Mouse (Mus musculus) embryo, embryonic 11.5 days (tissue): ENCODE data around the gene Bcdin3d.
"Not testable (repeated sequence)": the region's sequence is repeated elsewhere in the genome, so short reads cannot be mapped to it uniquely, and the experiment has no call there.

Experiments
- DNase-seq: peaks from one replicate; pipeline ENCODE4 v3.0.0-alpha.2; 2012; ENCODE audit warnings: low read depth, low spot score

Bcdin3d gene

GRCm38 (mm10) chr15:99472972-99473371 is 1.6 kb downstream of the Bcdin3d start:
- DNase-seq: no peak

- DNase-seq: no peak
These were observed 2.9 kb downstream of the Bcdin3d start for GRCm38 (mm10) chr15:99471677-99472063.

GRCm38 (mm10) chr15:99470971-99471676 is 3.4 kb downstream of the Bcdin3d start:
- DNase-seq: no peak

GRCm38 (mm10) chr15:99470224-99470761 is 4.2 kb downstream of the Bcdin3d start:
- DNase-seq: no peak

DNA sequence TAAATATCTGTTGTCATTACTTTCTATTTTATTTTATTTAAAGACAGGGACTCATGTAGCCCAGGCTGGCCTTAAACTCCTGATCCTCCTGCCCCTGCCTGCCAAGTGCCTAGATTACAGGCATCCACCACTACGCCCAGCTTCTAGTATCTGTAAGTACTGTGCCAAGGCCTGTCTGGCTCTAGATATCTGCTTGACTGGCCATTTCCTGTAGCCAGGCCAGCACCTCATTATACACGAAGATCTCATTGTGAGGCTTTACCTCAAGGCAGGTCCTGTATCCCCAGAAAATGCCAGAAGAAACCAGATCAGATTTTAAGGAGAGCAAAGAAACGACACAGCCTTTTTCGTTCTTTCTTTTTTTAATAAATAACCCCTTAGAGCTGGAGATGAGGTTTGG is 4.8 kb downstream of the Bcdin3d start:
- no peak for DNase-seq

DNA sequence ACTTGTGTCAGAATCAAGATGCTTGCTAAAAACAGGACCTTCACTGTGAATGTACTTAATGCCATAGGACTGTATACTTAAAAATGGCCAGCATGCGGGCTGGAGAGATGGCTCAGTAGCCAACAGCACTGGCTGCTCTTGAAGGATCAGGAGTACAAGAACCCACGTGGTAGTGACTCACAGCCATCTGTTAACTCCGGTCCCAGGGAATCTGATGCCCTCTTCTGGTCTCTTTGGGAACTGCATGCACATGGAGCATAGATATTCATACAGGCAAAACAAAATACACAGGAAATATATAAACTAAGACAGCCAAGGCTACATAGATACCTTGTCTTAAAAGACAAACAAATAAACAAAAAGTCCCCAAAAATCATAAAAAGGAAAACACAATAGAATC is 5.5 kb downstream of the Bcdin3d start:
- DNase-seq: peak; percentile 44

DNA sequence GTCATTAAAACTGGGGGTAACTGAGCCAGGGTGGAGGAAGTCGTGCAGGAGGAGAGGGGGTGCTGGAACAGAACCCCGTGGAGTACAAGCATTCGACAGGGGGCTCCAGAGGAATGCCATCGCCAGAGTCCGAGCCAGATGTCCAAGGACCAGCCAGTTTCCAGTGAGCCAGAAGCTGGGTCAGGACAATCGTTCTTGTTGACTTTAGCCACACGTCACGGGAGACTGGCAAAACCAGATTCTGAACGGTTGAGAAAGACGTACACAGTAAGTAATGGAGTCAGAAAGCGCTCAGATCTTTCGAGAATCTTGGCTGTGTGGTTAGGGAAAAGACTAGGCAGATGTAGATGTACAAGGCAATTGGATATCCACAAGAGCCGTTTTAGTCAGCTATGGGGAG is 11.3 kb downstream of the Bcdin3d start:
- DNase-seq: no peak

DNA sequence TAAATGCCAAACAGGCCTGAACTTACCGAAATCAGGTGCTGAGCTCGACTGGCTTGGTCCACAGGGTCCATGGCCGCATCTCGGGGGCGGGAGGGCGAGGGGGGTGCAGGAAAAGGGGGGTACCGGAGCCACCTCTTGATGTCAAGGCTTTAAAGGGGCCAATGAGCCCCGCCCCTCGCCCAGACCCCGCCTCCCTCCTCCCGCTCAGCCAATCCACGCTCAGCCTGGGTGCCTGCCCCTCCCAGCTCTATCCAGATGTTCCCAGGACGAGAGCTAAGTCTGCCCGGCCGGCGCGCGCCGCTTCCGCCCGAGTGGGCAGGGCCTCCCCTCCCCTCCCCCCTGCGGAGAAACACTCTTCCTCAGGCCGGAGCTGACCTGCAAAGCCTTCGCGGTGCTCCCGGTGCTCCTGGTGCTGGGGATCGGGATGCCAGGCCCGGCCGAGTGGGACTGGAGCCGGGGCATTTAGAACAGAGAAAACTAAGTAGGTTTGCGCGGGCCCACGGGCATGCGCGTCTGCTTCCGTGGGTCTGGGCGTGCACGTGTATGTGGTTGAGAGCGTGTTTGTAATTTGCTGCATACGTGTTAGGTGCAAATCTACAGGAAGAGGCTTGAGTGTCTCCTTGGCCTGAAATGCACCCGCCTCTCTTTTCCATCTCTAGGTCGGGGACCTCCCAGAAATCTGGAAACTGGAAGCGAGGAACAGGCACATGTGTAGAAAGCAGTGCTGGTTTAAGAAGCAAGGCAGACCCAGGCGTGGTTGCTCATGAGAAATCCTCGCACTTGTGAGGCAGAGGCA is 16.7 kb downstream of the Bcdin3d start, which contains the start of gene Nckap5l:
Nckap5l (minus strand) TSS at position 143 of the 796 bp plus-strand sequence.
- DNase-seq: peak; percentile 92

DNA sequence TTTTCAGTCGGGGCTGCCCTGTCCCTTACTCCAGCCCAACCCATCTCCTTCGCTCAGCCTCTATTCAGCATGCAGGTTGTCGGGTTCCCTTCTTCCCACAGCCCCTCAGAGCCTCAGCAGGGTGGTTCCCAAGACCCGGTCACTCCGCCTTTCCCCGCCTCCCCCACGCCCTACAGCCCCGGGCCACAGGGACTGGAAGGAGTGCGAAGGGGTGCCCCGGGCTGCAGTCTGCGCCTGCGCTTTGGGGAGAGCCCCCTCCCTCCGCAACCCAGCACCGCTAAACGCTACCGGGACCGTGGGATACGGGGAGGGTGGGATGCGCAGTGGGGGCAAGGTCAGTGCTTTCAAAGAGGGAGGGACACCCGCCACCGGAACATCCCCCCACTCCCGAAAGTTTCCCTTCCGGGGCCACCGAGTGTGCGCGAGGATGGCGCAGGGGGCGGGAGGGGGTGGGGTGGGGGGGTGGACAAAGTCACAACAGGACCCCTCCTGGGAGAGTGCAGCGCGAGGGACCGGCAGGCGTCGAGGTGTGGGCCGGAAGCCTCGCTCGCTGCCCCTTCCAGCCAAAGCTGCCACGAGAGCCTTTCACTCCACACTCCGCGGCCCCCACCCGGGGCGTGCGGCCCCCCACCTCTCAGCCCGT is 17.4 kb downstream of the Bcdin3d start:
- DNase-seq: peak; percentile 45

- DNase-seq: no peak
These were observed 18.1 kb downstream of the Bcdin3d start for GRCm38 (mm10) chr15:99456338-99456962.

DNA sequence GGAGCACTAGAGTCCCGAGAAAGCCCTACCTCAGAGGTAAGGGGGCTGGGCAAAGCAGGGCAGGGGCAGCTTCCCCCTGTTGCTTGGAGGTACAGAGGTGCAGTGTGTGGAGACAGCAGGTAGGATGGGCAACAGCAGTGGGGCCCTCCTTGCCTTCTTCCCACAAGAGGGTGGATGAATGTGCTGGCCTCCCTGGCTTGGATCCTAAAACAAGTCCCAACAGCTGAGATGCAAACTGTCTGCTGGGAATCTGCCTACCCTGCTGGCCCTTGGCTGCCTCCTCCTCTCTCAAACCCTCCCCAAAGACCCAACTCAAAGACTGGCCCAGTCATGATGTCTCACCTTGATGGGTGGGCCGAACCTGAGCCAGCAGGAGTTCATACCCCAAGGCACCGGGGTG is 19.1 kb downstream of the Bcdin3d start:
- DNase-seq: no peak

DNA sequence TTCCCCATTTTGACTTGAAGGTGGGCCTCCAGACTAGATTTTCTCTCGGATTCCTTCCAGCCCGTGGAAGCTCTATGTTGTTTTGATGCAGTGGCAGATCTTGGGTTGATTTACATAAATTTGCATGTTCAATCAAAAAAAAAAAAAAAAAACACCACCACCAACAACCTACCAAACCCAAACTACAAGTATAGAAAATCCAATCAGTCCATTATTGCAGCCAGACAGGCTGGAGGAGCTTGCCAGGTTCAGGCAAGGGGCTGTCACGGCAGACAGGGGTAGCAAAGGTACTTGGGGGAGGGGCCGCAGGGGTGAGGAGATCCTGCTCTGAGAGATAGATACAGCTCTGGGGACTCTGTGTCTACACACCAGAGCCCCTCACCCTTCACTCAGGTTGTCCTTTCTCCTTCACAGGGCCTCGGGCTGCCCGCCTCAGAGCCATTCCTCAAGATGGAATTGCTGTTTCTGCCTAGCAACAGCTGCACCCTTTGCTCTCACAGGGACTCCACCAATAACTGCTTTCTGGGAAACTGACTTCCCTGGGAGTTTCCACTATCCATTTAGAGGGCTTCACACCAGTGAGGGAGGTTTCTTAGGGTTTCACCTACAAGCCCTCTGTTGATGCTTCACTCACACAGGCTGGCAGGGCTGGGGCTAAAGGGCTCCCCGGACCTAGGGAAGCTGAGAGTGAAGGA is 19.8 kb downstream of the Bcdin3d start:
- no peak for DNase-seq

GRCm38 (mm10) chr15:99453153-99453900 is 21.2 kb downstream of the Bcdin3d start:
- no peak for DNase-seq

DNA sequence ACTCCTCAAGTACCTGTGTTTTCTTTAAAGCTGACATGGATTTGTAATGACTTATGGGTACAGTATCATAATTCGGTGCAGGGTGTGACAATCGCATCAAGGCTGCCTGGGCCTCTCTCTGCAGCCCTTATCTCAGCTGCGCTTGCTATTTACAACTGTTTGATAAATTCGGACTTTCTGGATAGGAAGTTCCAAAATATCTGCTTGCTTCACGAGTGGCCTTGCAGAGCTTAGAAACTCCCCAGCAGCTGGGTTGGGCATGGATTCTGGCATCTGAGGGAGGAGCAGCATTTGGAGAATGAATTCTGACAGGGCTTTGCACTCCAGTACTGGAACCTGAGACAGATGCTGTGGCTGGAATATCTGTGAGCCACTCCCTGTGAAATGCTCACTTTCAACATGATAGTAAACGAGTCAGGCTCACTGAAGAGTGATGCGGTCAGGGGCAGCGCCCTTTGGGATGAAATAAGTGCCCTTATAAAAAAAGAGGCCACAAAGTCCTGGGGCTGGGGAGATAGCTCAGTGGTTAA is 24.7 kb downstream of the Bcdin3d start:
- no peak for DNase-seq

DNA sequence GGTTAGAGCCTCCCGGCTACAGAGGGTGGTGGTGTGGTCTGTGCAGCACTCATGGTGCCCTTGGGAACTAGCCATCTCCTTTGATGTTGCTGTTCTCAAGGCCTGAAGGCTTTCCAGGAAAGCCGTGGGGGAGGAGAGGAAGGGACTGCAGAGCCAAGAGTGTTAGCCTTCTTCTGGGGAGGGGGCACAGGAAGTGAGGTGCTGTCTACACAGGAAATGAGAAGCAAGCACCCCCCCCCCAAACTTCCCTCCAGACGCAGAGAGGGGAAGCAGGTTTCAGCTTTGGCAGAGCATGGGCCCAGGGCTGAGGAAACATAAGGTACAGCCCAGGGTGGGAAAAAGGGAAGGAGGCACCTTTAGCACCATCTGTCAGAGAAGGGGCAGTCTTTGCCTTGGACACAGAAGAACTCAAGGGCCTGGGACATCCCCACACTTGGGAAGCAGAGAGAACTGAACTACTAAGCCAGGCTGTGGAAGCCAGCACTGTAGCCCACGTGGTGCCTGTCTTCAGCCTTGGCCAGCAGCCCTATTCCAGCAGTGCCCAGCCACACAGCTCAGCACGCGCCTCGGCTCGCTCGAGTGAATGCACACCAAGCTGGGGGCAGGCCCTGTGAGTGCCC is 25.3 kb downstream of the Bcdin3d start:
- DNase-seq: no peak

DNA sequence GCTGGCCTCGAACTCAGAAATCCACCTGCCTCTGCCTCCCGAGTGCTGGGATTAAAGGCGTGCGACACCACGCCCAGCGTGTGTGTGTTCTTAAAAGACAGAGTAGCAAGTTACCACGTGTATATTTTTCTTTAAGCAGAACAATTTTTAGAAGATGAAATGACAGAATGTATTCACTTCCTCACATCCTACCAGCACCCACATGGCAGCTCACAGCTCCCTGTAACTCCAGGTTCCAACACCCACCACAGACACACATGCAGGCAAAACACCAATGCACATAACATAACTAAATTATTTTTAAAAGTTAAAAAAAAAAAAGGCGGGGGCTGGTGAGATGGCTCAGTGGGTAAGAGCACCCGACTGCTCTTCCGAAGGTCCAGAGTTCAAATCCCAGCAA is 28.4 kb downstream of the Bcdin3d start:
- not testable (repeated sequence) for DNase-seq

DNA sequence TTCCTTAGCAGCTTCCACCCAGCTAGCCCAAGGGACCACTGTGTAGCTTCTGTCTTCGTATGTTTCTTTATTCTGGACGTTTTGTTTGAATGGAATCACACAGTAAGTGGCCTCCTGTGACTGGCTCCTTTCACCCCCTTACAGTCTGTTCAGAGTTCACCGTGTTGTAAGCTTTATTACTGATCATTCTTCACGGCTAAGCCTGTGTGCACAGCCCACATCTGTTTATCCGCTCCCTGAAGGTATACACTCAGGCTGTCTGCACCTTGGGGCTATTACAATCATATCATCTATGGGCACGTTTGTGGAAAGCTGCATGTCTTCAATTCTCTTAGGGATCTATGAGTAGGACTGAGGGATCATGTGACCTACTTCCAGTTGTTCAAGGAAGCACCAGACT is 29.0 kb downstream of the Bcdin3d start:
- no peak for DNase-seq

DNA sequence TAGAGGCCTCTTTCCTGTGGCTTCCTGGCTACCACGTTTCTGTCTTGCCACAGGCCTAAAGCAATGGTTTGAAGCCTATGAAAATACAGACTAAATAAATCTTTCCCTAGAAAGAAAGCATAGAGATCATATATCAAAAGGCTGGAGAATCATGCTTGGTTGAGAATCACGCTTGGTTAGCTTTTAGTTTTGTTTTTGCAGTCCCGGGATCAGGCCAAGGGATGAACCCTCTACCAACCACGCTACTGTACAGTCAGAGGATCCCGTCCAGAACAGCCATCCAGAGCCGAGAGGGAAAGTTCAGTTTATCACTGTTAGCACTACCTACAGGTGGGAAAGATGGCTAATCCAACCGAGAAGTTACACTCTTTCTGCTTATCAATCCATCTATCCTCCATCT is 32.2 kb downstream of the Bcdin3d start:
- DNase-seq: no peak

DNA sequence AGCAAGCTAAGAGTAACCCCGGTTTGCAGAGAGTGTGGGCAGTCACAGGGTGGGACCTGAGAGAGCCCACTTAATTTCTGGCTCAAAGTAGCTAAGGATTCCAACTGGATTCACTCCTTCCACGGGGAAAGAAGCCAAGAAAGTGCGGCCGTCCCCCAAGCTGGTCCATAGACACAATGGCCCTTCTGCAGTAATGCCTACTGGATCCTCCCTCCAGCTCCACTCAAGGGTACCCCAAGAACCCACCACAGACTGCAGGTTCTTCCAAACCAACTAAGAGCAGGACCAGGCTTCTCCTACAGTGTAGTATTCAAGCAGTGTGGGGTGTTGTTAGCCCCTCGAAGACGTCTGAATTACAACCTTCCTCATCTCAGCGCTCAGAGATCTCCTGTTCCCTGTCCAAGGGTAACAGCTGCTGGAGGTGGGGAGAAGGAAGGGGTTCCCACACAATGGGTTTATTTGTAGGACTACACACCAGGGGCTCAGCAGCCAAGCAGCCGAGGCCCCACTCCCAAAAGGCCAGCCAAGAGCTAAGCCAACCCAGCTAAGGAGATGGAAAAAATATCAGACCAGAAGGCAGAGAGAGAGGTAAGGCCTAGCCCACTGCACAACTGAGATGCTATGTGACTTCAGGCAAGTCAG is 33.6 kb downstream of the Bcdin3d start:
- no peak for DNase-seq
